Mouse (Mus musculus): ENCODE results near the gene Pde4d.

The Pde4d gene

DNA sequence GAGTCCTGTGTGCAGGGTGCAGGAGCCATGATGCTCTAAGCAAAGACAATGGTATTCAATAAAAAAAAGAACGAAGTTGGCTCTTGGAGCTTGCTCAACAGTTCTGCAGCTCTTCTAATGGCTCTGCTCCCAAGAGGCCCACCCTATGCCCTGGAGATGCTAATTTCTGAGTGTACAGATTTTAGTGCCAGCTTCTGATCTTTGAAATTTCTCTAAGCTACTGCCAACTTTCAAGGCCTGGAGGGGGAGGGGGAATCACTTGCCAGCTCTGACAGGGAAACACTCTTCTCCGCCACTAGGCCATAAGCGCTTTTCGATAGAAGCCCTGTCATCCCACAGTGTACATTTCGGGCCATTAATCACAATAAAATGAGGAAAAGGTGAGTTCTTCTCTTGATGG lies 830.7 kb downstream of the Pde4d start:
- in situ Hi-C loops (cut with MboI, MseI) = no loop called here

DNA sequence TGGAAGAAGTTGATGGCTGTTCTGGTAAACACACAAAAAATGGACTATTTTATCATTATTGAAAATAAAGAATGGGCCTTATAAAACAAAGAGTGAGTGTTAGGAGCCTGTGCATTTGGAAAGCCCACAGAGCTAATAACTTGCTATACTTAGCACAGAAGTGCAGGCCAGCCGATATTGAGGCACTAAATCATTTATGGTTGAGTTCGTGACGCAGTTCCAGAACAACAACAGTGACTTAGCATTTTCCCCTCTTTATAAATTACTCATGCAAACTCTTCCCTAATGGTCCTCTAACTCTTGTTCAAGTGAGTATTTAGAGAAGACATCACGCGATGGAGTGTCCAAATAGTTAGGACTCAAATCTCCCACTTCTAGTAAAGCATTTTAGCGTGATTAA lies 837.7 kb downstream of the Pde4d start:
- in situ Hi-C loops (cut with MboI, MseI) = no loop called here

DNA sequence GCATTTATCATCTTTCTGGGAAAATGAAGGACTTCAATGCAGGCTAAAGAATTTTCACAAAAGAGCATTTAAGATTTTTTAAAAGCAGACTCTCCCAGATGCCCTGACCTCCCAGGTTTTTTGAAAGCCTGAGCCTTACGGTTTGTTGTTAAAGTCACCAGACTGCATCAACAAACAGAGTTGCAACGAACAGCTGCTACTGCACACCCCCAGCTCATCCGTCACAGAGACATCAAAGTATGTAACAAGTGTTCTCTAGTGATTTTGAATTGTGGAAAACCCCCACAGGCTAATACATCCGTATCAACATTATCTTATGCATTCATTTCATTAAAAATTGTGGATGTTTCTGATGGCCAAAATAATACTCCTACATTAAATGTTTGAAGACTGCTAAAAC lies 841.2 kb downstream of the Pde4d start:
- in situ Hi-C loops (cut with MboI, MseI) = no loop called here

DNA sequence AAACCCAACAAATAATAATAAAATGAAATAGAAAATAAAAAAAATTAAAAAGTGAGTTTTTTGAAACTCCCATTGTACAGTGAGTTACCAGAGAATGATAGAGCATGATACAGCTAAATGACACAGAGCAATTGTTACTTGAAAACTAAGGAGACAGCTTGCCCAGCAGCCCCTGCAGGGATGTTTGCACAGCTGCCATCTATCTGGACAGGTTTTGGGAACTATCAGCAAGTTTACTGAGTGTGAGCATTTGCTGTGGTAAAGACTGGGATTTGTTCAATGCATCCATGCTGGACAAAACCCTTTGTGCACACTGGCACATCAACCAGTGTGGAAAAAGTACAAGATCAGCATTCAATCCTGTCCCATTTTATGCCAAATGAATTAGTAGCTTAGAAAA lies 843.3 kb downstream of the Pde4d start:
- in situ Hi-C loops (cut with MboI, MseI) = no loop called here

DNA sequence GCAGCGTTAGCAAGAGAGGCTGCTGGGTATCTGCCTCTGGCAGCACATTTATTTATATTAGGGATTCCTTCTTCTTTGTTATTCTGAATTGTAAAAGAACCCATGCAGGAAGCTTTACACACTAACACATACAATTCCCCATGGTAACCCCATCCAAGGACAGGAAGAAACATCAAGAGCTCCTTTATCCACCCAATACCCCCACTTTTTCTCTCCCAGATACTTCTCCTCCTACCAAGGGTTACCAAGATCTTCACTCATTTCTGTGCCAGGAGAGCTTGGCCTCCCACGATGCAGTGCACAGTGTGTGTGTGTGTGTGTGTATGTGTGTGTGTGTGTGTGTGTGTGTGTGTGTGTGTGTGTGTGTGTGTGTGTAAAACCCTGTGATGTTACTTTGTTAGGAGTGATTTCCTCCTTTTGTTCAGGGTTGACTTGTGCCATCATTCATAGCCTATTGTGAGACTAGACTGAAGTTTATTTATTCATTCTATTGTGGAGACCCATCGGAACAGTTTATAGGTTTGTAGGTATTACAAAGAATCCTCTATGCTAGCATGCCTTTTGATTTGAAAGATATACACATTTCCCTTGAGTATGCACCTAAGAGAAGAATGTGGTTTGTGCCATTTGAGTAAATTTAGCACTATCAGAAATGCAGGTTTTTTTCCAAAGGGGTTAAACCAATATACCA lies 846.7 kb downstream of the Pde4d start:
- in situ Hi-C loops (cut with MboI, MseI) = no loop called here

DNA sequence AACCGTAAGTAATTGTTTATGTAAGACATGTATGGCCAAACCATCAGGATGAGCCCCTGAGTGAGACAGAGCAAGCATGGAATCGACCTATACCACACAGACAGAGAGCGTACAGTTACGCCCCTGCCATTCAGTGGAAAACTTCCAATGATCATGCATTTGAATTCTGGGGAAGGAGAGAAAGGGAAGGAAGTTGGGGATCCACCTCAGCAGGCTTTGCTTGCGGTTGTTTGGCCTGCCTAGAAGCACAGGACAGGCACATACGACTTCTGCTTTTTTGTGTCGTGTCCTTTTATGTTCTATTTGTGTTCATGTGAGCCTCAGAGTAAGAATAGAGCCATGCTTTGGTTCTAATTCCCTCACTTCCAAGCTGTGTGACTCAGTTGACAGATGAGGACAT lies 849.1 kb downstream of the Pde4d start:
- in situ Hi-C loops (cut with MboI, MseI) = no loop called here

DNA sequence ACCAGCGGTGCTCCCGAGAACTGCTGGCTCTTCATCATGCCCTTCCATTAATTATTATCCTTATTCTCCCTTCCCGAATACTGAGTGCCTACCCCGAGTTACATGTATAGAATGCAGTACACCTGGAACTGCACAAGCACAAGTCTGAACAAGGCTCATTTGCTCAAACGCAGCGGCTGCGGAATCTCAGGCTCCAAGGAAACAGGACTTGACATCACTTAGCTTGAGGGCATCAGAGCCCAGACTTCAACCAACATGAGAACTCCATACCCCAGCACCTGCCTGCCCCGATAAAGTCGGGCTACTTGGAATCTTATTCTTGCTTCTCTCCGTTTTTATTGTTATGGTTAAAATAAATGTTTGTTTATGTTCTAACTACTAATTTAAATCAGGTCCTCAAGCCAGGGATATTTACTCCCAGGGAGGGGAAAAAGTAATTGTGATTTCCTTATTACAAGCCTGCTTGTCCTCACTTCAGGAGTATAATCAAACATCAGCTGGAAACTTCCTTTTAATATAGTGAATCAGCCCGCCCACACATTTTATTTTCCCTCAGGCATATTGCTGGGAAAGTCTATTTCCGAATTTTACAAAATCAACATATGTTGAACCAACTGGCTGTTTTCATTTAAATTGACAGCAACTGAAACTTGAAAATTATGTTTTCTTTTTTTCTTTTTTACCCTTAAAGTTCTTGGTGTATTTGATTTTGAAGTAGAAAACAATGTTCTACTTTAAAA lies 849.9 kb downstream of the Pde4d start:
- in situ Hi-C loops (cut with MboI, MseI) = no loop called here

DNA sequence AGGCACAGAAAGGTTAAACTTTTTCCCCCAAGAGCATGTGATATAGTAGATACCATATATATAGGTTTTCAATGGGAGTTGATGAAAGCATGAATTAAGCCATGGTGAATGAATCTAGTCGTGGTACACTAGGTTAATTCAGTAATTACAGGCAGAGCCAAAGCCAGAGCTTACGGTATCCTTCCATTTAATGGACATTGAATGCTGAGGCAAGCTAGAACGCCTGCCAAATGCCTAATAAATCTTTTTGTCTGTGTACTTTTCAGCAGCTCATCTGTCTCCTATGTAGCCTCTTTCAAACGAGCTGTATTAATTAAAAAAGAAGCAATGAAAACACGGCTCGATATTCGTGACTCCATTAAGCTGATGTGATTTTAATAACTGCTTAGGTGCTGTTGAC lies 862.8 kb downstream of the Pde4d start:
- in situ Hi-C loops (cut with MboI, MseI) = no loop called here

DNA sequence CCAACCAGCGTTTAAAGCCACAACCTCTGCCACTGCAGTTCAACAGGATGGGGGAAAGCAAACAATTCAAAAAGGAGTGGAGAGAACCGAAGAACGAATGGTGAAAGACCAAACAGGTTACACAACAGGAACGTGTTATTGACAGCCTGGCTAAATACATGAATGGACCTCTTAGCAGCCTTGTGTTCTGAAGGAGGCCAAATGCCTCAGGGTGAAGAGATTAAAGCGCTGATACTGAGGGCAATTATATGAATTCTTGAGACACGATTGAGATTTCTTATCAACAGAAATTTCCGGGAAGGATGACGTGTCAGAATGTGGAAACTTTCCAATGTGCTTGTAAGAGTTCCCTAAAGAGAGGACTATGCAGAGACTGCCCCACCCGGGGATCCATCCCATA lies 865.9 kb downstream of the Pde4d start:
- in situ Hi-C loops (cut with MboI, MseI) = no loop called here

DNA sequence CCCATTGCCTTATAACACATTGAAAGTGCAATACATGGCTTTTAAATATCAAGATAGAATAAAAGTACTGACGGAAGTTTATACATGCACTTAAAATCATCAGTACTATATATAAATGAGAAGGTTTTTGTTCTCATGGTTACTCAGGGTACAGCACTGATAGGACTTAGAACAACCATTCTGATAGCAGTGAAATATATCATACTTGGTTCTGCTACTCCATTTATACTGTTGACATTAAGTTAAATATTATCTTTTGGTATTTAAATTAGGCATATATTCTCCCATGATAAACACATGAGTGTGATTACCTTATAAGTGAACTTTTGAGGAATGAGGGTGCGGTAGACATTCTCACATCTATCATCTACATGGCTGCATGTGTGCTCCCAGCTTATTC lies 867.9 kb downstream of the Pde4d start:
- in situ Hi-C loops (cut with MboI, MseI) = no loop called here

DNA sequence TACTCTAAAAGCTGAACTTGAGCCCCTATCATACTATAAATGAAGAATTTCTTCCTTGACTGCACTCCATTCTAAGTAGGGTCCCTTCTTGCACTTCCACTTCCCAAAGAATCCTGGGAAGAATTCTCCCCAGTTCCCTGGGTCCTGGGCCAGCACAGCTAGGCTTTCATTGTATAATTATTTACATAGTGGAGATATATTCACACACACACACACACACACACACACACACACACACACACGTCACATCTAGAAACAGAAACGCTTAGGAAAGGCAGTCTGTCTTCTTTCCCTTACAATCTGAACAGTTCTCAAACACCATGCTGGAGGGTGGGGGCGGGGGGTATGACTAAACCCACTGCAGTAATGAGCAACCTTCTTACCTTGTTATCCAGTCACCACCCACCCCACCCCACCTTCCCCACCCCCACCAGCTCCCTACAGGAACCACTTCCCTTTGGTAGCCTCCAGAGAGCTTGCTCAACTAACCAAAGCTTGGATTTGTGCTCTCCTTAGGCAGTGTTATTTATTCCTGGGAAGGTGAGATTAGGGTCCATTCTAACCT lies 868.8 kb downstream of the Pde4d start:
- in situ Hi-C loops (cut with MboI, MseI) = no loop called here

DNA sequence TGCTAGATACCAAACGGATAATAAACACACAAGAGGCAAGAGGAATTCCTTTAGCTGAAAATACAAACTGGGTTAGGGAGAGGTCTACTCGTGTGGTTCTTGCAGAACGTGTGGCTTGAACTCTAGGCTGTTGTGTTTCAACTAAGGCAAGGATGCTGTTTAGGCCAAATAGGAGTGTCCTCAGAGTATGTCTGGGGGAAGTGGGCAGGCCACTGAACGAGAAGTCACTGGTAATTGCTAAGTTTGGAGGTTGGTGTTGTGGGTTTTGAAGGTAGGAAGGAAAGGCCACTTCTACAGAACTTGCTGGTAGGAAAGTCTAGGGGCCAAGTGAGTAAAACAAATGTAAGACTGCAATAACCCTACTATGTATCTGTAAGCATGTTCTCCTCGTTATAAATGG lies 876.3 kb downstream of the Pde4d start:
- in situ Hi-C loops (cut with MboI, MseI) = loop anchor here in 1 of 2 experiments (10.0 to 25.0 kb wide), 2 partner anchors 61 to 211 kb away; no protein-coding TSS in a partner anchor

DNA sequence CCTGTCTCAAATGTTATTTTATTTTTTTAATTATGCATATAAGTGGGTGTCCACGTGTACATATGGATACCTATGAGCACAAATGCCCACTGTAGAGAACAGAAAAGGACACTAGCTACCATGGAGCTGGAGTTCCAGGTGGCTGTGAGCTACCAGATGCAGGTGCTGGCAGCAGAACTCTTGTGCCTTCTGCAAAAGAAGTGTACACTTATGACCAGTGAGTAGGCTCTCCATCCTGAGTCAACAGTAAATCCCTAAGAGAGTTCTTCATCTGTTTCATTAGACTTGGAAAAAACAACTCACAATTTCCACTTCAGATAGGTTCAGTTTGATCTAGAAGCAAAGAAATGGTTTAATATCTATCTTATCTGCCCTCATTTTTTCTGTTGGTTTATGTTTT lies 881.8 kb downstream of the Pde4d start:
- in situ Hi-C loops (cut with MboI, MseI) = loop anchor here in 1 of 2 experiments (25.0 kb wide), 1 partner anchor 206 kb away; no protein-coding TSS in a partner anchor

DNA sequence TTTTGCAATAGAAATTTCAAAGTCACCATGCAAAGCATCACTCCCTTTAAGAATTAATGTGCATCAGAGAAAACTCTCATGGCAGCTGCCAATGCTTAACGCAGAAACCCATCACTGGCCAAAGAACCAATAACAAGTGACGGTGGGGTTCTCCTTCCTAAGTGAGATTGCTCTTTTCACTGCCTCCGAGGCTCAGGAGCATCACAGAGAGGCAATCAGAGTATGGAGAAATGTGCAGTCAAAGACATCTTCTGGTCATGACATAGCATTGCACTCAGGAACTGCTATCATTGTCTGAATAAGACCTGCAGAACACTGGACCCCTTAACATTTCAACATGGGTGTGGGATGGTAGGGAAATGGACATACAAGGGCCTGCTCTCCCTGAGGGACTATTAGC lies 892.2 kb downstream of the Pde4d start:
- in situ Hi-C loops (cut with MboI, MseI) = loop anchor here (5.0 to 25.0 kb wide), 3 partner anchors 110 to 203 kb away; no protein-coding TSS in a partner anchor

DNA sequence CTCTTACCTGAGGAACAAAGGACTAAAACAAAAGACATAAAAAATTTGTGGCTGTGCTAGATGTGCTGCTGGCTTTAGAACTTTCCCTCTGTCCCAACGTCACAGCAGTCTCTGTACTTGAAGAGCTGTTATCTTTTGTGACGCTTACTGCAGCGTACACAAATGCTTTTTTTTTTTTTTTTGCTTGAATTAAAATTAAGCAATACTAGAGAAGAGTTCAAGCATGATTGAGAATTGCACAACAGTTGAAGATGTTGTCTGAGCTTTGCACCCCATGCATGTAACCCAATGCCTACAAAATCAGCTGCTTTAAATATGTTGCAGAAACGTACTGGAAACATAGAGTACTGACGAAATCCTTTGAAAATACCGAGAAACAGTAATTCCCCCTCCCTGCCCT lies 892.7 kb downstream of the Pde4d start:
- in situ Hi-C loops (cut with MboI, MseI) = loop anchor here (5.0 to 25.0 kb wide), 3 partner anchors 110 to 202 kb away; no protein-coding TSS in a partner anchor

DNA sequence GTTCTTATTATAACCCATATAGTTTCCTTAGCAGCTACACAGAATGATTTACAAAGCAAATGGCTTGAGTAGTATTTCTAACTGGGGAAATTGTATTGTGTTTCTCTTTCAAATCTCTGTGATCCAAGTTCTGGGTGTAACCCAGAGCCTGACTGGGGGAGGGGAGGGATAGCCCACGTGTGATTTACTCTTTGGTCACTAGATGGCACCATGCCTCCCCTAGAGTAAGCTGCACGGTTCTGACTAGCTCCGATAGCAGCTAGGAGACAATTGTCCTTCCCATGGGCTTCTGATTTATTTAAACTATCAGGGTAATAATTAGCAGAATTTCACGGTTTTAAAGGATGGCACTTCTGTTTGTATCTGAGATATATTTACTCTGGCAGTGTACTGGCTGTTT lies 893.8 kb downstream of the Pde4d start:
- in situ Hi-C loops (cut with MboI, MseI) = loop anchor here (5.0 to 25.0 kb wide), 3 partner anchors 111 to 201 kb away; no protein-coding TSS in a partner anchor

DNA sequence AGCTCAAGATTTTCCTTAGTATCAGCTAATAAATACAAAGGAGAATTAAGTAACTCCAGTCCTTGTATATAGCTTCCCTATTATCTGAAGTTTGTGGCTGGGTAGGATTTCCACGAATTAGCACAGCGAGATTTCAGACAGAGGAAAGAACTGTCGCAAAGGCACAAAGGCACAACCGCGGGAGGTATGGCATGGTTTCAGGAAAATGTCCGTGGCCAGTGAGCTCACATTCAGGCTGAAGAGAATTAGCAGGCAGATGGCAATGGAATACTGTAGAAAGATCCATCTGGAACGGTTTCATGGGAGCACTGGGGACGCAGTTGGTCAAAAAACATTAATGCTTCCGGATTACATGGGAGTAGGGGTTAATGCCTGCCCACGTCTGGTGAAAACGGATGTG lies 898.0 kb downstream of the Pde4d start:
- in situ Hi-C loops (cut with MboI, MseI) = loop anchor here (10.0 to 25.0 kb wide), 2 partner anchors 190 to 197 kb away; no protein-coding TSS in a partner anchor

DNA sequence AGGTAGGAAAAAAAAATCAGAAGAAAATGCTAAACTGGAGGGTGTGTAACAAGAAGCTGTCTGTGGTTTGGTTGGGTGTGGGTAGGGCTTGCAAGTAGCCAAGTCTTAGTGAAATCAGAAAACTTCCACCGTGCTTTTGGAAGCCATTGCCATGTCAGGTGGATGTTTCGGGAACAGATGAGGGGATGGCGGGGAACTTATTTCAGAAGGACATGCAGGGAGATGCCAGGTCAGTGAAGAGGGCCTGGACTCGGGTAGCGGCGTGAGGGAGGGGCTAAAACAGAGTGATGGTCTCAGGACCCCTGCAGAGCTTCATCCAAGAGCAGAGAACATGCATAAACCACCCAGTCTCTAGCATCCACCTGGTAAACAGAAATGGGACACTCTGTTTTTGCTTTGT lies 898.6 kb downstream of the Pde4d start:
- in situ Hi-C loops (cut with MboI, MseI) = loop anchor here (10.0 to 25.0 kb wide), 2 partner anchors 189 to 196 kb away; no protein-coding TSS in a partner anchor

DNA sequence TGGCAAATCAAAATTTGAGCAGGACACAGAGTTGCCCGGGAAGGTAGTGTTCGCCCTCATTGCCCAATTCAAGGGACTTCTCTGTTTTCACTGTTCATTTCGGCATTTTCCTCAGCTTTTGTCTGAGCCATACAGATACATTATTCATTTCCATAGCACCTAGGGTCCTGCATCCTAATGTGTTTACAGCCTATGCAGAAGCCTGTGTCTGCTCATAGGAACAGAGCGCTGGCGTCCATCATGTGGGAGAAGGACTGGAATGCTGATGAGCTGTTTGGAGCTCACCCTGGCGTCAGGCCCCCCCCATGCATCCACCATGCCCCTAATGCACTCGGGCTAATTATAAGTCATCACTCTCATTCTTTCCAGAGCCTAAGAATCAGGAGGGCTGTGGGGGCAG lies 900.4 kb downstream of the Pde4d start:
- in situ Hi-C loops (cut with MboI, MseI) = no loop called here

DNA sequence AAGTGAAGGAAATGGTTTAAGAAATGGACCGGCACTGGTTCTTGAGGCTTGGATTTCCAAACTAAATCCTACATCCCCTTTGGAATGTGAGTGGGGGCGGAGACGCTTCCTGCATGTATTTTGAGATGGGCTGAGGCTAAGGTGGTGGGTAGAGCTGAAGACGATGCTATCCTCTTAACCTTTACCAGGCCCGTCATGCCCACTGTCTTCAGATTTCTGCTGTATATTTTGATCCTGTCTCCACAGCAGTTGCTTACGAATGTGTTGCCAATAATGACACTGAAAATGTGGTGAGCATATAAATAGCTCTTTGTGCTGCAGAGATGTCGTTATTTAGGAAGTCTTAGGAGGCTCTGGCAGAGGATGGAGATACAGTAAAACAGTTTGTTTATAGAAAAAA lies 904.3 kb downstream of the Pde4d start:
- in situ Hi-C loops (cut with MboI, MseI) = no loop called here

DNA sequence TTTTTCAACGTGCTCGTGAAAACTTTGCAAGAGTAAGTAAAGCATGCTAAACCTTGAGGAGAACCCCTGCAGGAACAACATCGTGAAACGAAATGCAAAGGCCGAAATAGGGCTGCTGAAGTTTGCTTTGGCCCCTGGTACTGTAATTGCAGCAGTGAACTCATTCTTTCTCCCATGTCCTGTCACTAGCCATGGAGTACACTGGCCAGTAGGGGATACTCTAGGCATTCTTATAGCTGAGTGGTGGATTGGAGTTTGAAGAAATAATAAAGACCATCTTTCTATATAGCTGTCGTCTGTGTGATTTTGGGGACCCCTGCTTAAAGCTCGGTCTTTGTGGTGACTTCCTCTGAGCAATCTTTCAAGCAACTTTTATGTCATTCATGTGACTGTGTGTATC lies 906.5 kb downstream of the Pde4d start:
- in situ Hi-C loops (cut with MboI, MseI) = no loop called here

DNA sequence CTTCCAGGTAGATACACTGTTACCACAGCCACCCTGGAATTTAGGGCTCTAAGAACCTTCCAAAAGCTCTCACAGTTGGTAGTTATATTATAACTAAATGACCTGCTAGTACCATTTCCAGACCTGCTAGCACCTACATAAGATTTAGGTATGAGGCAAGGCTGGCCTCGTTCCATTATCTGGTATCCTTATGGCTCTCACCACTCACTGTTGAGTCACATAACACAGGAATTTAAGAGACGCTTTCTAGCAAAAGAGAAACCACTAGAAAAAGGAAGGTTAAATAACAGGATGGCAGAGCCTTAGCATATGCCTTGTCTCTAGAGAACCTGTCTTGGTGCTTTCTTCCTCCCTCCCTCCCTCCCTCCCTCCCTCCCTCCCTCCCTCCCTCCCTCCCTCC lies 910.2 kb downstream of the Pde4d start:
- in situ Hi-C loops (cut with MboI, MseI) = no loop called here

DNA sequence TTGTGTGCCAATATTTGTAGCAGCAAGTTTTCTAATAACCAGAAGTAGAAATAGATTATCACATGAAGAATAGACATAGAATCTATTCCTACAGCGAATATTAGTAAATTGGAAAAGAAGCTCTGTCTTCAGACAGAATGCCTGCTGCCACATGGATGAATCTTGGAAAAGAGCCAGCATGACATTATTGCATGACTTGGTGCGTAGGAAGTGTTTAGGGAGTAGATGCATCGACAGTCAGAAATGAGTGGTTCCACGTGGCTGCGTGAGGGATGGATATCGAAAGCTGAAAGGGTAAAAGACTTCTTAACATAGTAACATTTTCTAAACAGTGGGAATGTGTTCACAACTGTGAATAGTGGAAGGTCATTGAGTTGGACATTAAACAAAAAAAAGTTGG lies 912.6 kb downstream of the Pde4d start:
- in situ Hi-C loops (cut with MboI, MseI) = no loop called here
